Mouse (Mus musculus) cerebellum, postnatal 4 days (tissue): ENCODE data around the gene P4htm.

ENCODE experiments used
- DNase-seq, 2 experiments: peaks; one replicate each; pipeline ENCODE4 v3.0.0; 2022; ENCODE audit warnings: low spot score in 2 of 2, mixed read lengths in 1 of 2

Gene P4htm

GRCm38 (mm10) chr9:108546875-108547274 lies 50.6 kb downstream of the P4htm start:
- DNase-seq = no peak

DNA sequence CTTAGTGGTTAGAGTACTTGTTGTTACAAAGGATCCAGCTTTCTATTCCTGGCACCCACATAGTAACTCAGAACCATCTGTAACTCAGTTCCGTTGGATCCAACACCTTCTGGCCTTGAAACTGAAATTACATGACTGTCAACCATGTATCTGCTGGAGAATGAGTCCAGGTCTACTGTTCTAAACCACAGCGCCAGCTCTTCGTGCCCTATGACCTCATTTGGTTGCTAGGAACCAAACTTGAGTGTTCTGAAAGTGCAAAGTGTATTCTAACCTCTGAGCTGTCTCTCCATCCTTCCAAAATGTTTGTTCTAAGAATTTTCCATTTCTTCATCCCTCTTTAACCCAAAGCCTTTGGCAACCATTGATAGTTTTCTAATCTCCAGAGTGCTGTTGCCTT lies 51.5 kb downstream of the P4htm start:
- DNase-seq = no peak

- no peak for DNase-seq
Measured at GRCm38 (mm10) chr9:108540846-108541245, 56.6 kb downstream of the P4htm start.

DNA sequence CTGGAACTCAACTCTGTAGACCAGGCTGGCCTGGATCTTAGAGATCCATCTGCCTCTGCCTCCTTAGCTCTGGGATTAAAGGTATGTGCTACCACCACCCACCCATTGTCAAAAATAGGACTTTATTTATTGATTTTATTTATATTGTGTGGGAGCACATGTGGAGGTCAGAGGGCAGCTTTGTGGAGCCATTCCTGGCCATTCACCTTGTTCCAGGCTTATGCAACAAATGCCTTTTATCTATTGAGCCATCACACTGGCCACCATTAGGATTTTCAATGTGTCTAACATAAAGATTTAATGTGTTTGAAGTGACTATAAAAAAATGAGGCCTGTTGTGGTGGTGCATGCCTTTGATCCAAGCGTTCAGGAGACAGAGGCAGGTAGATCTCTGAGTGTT lies 66.0 kb downstream of the P4htm start:
- DNase-seq = no peak

DNA sequence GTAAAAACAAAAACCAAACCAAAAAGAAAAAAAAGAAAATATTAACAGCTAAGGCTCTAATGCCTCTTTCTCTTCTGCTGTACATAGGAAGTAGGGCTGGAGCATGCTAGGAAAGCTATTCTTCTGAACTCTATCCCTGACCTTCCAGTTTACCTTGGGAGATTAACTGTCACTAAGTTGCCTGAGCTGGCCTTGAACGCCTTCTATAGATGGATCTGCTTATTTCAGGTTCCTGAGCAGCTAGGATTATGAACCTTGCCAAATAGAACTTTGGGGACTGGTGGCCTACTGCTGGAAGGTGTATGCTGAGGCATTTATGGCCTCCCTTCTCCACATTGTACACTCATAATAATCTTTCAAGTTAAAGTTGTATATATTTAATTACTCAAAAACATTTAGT lies 66.5 kb downstream of the P4htm start:
- DNase-seq = no peak
